14 mouse cellular contexts compared by ENCODE assay signal in genomic region chr12:85623711-85624110, GRCm38 (mm10). TPM values are rescaled to one million over a fixed set of nuclear protein-coding genes. Genes with fewer than 3 reads are reported as not detected.
DNase-seq lines count a peak whose midpoint lies in the region; ATAC-seq and TF ChIP-seq lines count a peak whose summit lies in the region.
"Had no signal": no experiment of that assay in that cellular context is flagged by ENCODE, and none has a peak within 500 bp of the region (broad histone marks: within the 10 kb centered on the region; RNA-seq: fewer than 3 reads in every experiment).

No protein-coding gene starts in this region.

- no peak overlapping the region for H3K4me2 ChIP-seq in forebrain, postnatal 0 days (ENCODE audit: low read depth)
- H3K4me2 ChIP-seq in neural tube, embryonic 13.5 days, result no peak overlapping the region

- H3K9me3 ChIP-seq in forebrain, embryonic 10.5 days, result no peaks in the 10 kb centered on the region
- H3K9me3 ChIP-seq in forebrain, postnatal 0 days (ENCODE audit: low read length), result no peaks in the 10 kb centered on the region
- no peaks in the 10 kb centered on the region for H3K9me3 ChIP-seq in neural tube, embryonic 13.5 days
- H3K9me3 ChIP-seq: megakaryocyte, embryonic 14.5 days had no signal

- no peaks in the 10 kb centered on the region for H3K27me3 ChIP-seq in forebrain, embryonic 10.5 days (ENCODE audit: poor library complexity, severe bottlenecking)
- no peaks in the 10 kb centered on the region for H3K27me3 ChIP-seq in forebrain, postnatal 0 days (ENCODE audit: insufficient read depth, low read length)
- H3K27me3 ChIP-seq in neural tube, embryonic 13.5 days, result no peaks in the 10 kb centered on the region
- no peaks in the 10 kb centered on the region for H3K27me3 ChIP-seq in small intestine, adult 2 months (ENCODE audit: control insufficient read depth, insufficient read depth, low read length)

- ATAC-seq in forebrain, postnatal 0 days, result no peak
- no peak for ATAC-seq in neural tube, embryonic 13.5 days (ENCODE audit: low read depth)
- ATAC-seq: forebrain, embryonic 14.5 days; hindbrain, embryonic 16.5 days had no signal

- no peak for TF ChIP-seq CTCF in forebrain, postnatal 0 days (IDR thresholded peaks at IDR 0.05; ENCODE audit: low read depth)
- TF ChIP-seq CTCF in small intestine, adult 2 months (IDR thresholded peaks at IDR 0.05; ENCODE audit: extremely low read depth, insufficient read length, insufficient replicate concordance, low read depth, low read length), result no peak

- TF ChIP-seq POLR2A in small intestine, adult 2 months (IDR thresholded peaks at IDR 0.05; ENCODE audit: low read depth, low read length), result no peak

- H3K36me3 ChIP-seq in forebrain, embryonic 10.5 days (replicated peaks), result no peaks in the 10 kb centered on the region
- peaks cover 3% of the 10 kb centered on the region; the same call in 1 of the 2 replicates for H3K36me3 ChIP-seq in forebrain, postnatal 0 days (ENCODE audit: insufficient read depth)
- peaks cover 20% of the 10 kb centered on the region; the same call in 1 of the 2 replicates for H3K36me3 ChIP-seq in neural tube, embryonic 13.5 days
- no peaks in the 10 kb centered on the region for H3K36me3 ChIP-seq in small intestine, adult 2 months (ENCODE audit: control insufficient read depth, insufficient read depth, low read length)

- H3K4me1 ChIP-seq in forebrain, embryonic 10.5 days, result peaks cover 35% of the 10 kb centered on the region
- H3K4me1 ChIP-seq in forebrain, postnatal 0 days (ENCODE audit: insufficient read depth), result peaks cover 17% of the 10 kb centered on the region; the same call in 1 of the 2 replicates
- peaks cover 62% of the 10 kb centered on the region for H3K4me1 ChIP-seq in neural tube, embryonic 13.5 days (replicated peaks)
- peaks cover 12% of the 10 kb centered on the region for H3K4me1 ChIP-seq in small intestine, adult 2 months (ENCODE audit: control insufficient read depth, insufficient read depth, insufficient read length, low read length)

- H3K27ac ChIP-seq in forebrain, embryonic 10.5 days, result 0 out of 2 replicates have a peak overlapping the region, but pooled peaks have one; percentile 0
- no peak overlapping the region for H3K27ac ChIP-seq in forebrain, postnatal 0 days (ENCODE audit: low read depth, low read length)
- H3K27ac ChIP-seq in neural tube, embryonic 13.5 days (replicated peaks), result peak overlapping the region; percentile 3; the same call in 1 of the 2 replicates
- H3K27ac ChIP-seq in small intestine, adult 2 months (ENCODE audit: insufficient read depth, low read depth, low read length), result 0 out of 2 replicates have a peak overlapping the region, but pooled peaks have one; percentile 18

- H3K4me3 ChIP-seq in forebrain, embryonic 10.5 days, result no peak overlapping the region
- no peak overlapping the region for H3K4me3 ChIP-seq in forebrain, postnatal 0 days (ENCODE audit: low read depth, low read length)
- H3K4me3 ChIP-seq in neural tube, embryonic 13.5 days, result no peak overlapping the region
- no peak overlapping the region for H3K4me3 ChIP-seq in small intestine, adult 2 months (ENCODE audit: low read depth, low read length)
- H3K4me3 ChIP-seq: megakaryocyte, embryonic 14.5 days had no signal

- no peak for DNase-seq in forebrain, embryonic 10.5 days (ENCODE audit: extremely low spot score, low spot score)
- DNase-seq in forebrain, postnatal 0 days, result no peak
- peak; percentile 43 for DNase-seq in kidney, adult 11 months
- no peak for DNase-seq in kidney, adult 18-20 months
- DNase-seq in neural tube, embryonic 10.5 days (ENCODE audit: extremely low spot score, low spot score), result no peak
- DNase-seq in spleen, adult 18-20 months, result no peak
- DNase-seq: cerebellum, adult 9-10 months; gastrocnemius, postnatal 10 days; left cerebral cortex, postnatal 4 days had no signal

- 61% methylated on average over 3 of the region's 3 CpGs for WGBS in forebrain, embryonic 10.5 days
- WGBS in forebrain, postnatal 0 days, result 68% methylated on average over 3 of the region's 3 CpGs
- WGBS in neural tube, embryonic 13.5 days, result 56% methylated on average over 3 of the region's 3 CpGs
- 33% methylated on average over 3 of the region's 3 CpGs for WGBS in small intestine, adult 2 months

- H3K9ac ChIP-seq in forebrain, postnatal 0 days, result no peak overlapping the region
- H3K9ac ChIP-seq in neural tube, embryonic 13.5 days, result no peak overlapping the region

RNA-seq across cellular contexts. Expression of gene Jdp2, which starts 24.9 kb away (rescaled TPM):
- polyA plus RNA-seq in forebrain, embryonic 10.5 days (2016; fragmentation: Nextera tagmentation; extraction: Ambion mirVana), result 0.12 and 0.15 TPM in 2 replicates
- total RNA-seq in forebrain, postnatal 0 days (2014; rRNA removed), result 10.4 and 17.2 TPM in 2 replicates
- polyA plus RNA-seq in forebrain, postnatal 0 days (2015; fragmentation: Nextera tagmentation; extraction: Ambion mirVana), result 0.24 and 0.60 TPM in 2 replicates
- 0.41 and 0.53 TPM in 2 replicates for polyA plus RNA-seq in neural tube, embryonic 13.5 days (2015; fragmentation: Nextera tagmentation; extraction: Ambion mirVana)
- polyA plus RNA-seq in small intestine, adult 2 months (2012; rRNA removed), result 2.8 and 8.2 TPM in 2 replicates
